Mouse (Mus musculus) neural tube, embryonic 11.5 days (tissue): Measurements from ENCODE around the gene Rdm1. TPM values are rescaled to one million over a fixed set of nuclear protein-coding genes. Genes with fewer than 3 reads are reported as not detected.

Experiments
- ATAC-seq: fragments of 200-750 bp; cut with Nextera tagmentation; 2 replicates; pipeline ENCODE4 v1.8.0; 2017; ENCODE audit warnings: moderate number of reproducible peaks, mild to moderate bottlenecking, moderate TSS enrichment, moderate library complexity; ENCODE audit not compliant: insufficient read depth, low FRiP score, low TSS enrichment
- DNase-seq: peaks from one replicate; pipeline ENCODE4 v3.0.0-alpha.2; 2015; ENCODE audit warnings: low spot score
- H3K27ac ChIP-seq: fragments of 300-500 bp; sonication (generic); 2 replicates; pipeline ENCODE4 v1.5.1; 2014; ENCODE audit warnings: low read depth, mild to moderate bottlenecking, low read length
- H3K27me3 ChIP-seq: fragments of 300-500 bp; sonication (generic); 2 replicates; pipeline ENCODE4 v1.6.1; 2014; ENCODE audit warnings: mild to moderate bottlenecking, low read length, mixed read lengths; ENCODE audit not compliant: control insufficient read depth, insufficient read depth
- H3K36me3 ChIP-seq: fragments of 300-500 bp; sonication (generic); 2 replicates; pipeline ENCODE4 v1.6.1; 2014; ENCODE audit warnings: mild to moderate bottlenecking, low read length, moderate library complexity, mixed read lengths; ENCODE audit not compliant: control insufficient read depth, insufficient read depth
- H3K4me1 ChIP-seq: fragments of 300-500 bp; sonication (generic); 2 replicates; pipeline ENCODE4 v1.6.1; 2014; ENCODE audit warnings: low read length, mixed read lengths; ENCODE audit not compliant: control insufficient read depth, insufficient read depth
- H3K4me2 ChIP-seq: fragments of 300-500 bp; sonication (generic); 2 replicates; pipeline ENCODE4 v1.6.1; 2014; ENCODE audit warnings: low read depth, mild to moderate bottlenecking, moderate library complexity
- H3K4me3 ChIP-seq: fragments of 300-500 bp; sonication (generic); 2 replicates; pipeline ENCODE4 v1.5.1; 2014; ENCODE audit warnings: low read depth, low read length
- H3K9ac ChIP-seq: fragments of 300-500 bp; sonication (generic); 2 replicates; pipeline ENCODE4 v1.6.1; 2014; ENCODE audit warnings: mild to moderate bottlenecking, low read length
- H3K9me3 ChIP-seq: fragments of 300-500 bp; sonication (generic); 2 replicates; pipeline ENCODE4 v1.6.1; 2016; ENCODE audit warnings: low read length; ENCODE audit not compliant: control insufficient read depth
- WGBS: fragments of 180-500 bp; shearing (Covaris S2); extraction: QIAGEN DNeasy Blood & Tissue Kit; methylation state at CpG from one replicate; pipeline ENCODE4 v1.1.7; 2014; 5-methylcytosine and 5-hydroxymethylcytosine counted together
- polyA plus RNA-seq: library from polyadenylated mRNA; unstranded; fragments of >200 nt; fragmentation: Nextera tagmentation; extraction: Ambion mirVana; gene quantifications from 2 replicates; pipeline ENCODE4 v1.2.1, GENCODE M21; 2014

Gene Rdm1
- polyA plus RNA-seq, 1 experiment from 2014 or later, result 24.1 TPM

DNA sequence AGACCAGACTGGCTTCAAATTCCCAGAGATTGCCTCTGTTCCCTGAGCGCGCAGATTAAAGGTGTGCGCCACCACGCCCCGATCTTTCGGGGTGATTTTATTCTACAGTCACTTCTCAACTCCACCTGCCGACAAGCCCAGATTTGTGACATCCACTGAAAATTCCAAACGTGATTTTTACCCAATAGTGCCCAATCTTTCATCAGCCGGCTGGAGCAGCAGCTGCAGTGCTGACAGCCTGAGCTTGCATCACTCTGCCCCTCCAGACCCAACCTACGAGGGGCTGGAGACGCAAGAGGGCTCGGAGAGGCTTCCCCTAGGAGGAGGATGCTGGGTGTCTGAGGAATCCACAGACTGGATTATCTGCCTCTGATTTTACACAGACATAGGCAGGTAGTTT is 50.7 kb downstream of the Rdm1 start:
- H3K4me3 ChIP-seq, result no peak overlapping the region
- H3K9ac ChIP-seq, result no peak overlapping the region
- H3K36me3 ChIP-seq, result no peaks in the 10 kb centered on the region
- no peaks in the 10 kb centered on the region; the same call in 1 of the 2 replicates for H3K4me1 ChIP-seq
- H3K27me3 ChIP-seq, result no peaks in the 10 kb centered on the region
- no peak for ATAC-seq
- DNase-seq, result no peak
- WGBS, result 86% methylated on average over 12 of the region's 12 CpGs
- no peak overlapping the region for H3K4me2 ChIP-seq
- no peaks in the 10 kb centered on the region for H3K9me3 ChIP-seq
- no peak overlapping the region for H3K27ac ChIP-seq

DNA sequence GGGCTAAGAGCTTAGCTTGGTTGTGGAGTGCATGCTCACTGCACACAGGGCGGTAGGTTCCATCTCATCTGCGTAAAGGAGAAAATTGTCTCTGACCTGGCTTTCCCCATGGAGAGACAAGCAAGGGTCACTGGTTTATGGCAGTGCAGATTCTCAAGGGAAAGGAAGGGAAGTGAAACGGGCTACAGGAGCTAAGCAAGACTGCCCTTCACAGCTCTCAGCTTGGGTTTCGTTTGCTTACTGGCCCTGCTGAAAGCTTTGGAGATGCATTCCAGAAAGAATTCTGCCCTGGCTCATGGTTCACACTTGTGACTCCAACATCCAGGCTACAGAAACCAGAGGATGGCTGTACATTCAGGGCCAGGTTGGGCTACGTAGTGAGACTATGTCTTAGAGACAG is 51.8 kb downstream of the Rdm1 start:
- H3K4me3 ChIP-seq, result no peak overlapping the region
- no peaks in the 10 kb centered on the region for H3K27me3 ChIP-seq
- DNase-seq (no peak), ATAC-seq (no peak)
- H3K9me3 ChIP-seq, result no peaks in the 10 kb centered on the region
- no peaks in the 10 kb centered on the region for H3K36me3 ChIP-seq
- H3K27ac ChIP-seq, result no peak overlapping the region
- no peak overlapping the region for H3K9ac ChIP-seq
- no peak overlapping the region for H3K4me2 ChIP-seq
- no peaks in the 10 kb centered on the region; the same call in 1 of the 2 replicates for H3K4me1 ChIP-seq
- 71% methylated on average over 5 of the region's 5 CpGs for WGBS

DNA sequence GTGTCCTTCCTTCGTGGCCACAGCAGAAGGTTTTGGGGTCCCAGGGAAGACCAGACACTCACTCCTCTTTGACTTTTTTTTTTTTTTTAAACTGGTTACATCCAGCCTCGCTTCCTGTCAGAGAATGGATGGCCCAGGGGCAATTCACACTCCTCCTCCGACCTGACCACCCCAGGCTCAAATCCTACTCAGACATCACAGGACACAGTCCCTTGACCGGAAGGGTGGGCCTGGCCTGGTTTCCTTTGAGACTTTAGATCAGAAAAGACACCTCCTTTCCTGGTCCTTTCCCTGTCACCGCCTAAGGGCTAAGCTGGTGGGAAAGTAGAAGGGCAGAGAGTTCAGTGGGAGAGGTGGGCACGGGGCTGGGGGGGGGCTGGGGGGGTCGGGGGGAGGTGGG is 52.9 kb downstream of the Rdm1 start:
- ATAC-seq, result no peak
- WGBS, result 41% methylated on average over 5 of the region's 7 CpGs
- no peaks in the 10 kb centered on the region for H3K27me3 ChIP-seq
- no peaks in the 10 kb centered on the region for H3K9me3 ChIP-seq
- no peak overlapping the region for H3K27ac ChIP-seq
- DNase-seq, result no peak
- no peaks in the 10 kb centered on the region; the same call in 1 of the 2 replicates for H3K4me1 ChIP-seq
- H3K36me3 ChIP-seq, result no peaks in the 10 kb centered on the region
- H3K4me2 ChIP-seq, result no peak overlapping the region
- no peak overlapping the region for H3K4me3 ChIP-seq
- H3K9ac ChIP-seq, result no peak overlapping the region

DNA sequence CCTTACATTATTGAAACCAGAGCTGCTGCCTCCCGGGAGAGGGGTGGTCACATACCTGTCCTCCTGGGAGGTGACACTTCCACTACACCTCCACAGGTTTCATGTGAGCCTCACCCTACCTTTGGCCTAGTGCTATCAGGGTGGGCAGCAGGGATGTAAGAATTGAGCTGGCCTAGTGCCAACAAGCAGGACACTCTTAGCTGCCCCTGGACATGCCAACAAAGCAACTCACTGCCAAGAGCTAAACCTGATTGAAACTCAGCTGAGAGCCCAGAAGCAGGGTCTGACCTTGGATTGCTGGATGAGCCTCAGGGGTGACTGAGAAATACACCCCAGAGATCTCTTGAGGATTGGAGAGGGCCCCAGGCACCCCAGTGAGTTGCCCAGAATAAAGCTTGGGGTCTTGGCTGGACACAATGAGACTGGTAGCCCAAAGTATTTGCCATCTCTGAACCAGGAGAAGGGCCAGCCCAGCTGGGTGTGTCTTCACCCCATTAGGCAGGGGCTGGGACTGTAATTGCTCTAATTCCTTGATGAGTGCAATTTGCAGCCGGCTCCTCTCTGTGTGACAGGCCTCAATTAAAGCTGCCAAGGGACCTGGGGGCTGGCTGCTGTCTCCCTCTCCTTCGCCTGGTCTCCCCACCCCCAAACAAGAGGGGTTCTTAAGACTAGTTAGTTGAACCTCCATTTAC is 53.8 kb downstream of the Rdm1 start:
- ATAC-seq, result no peak

DNA sequence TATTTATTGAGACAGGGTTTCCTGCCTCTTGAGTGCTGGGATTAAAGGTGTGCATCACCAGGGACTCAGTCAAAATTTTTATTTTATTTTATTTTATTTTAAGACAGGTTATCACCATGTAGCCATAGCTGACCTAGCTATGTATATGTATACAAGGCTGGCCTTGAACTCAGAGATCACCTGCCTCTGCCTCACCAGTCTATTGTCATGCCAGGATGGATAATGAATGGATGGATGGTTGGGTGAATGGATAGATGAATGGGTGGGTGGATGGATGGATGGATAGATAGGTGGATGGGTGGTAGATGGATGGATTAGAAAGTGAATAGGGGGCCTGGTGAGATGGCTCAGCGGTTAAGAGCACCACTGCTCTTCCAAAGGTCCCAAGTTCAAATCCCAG is 55.0 kb downstream of the Rdm1 start:
- H3K27ac ChIP-seq, result no peak overlapping the region
- no peaks in the 10 kb centered on the region for H3K27me3 ChIP-seq
- no peak overlapping the region for H3K4me3 ChIP-seq
- DNase-seq, result no peak
- no peaks in the 10 kb centered on the region for H3K9me3 ChIP-seq
- no peak overlapping the region for H3K9ac ChIP-seq
- WGBS, result 94% methylated on average over 1 of the region's 1 CpGs
- no peaks in the 10 kb centered on the region; the same call in 1 of the 2 replicates for H3K4me1 ChIP-seq
- H3K36me3 ChIP-seq, result no peaks in the 10 kb centered on the region
- no peak overlapping the region for H3K4me2 ChIP-seq
- no peak for ATAC-seq

More for the DNA sequence above, 53.8 kb downstream of the Rdm1 start:
- Histone ChIP-seq H3K27me3 (no peaks in the 10 kb centered on the region), H3K9me3 (no peaks in the 10 kb centered on the region), H3K36me3 (no peaks in the 10 kb centered on the region), H3K9ac (no peak overlapping the region), H3K27ac (no peak overlapping the region), H3K4me2 (no peak overlapping the region), H3K4me3 (no peak overlapping the region), H3K4me1 (no peaks in the 10 kb centered on the region; the same call in 1 of the 2 replicates)
- DNase-seq, result no peak
- 38% methylated on average over 3 of the region's 3 CpGs for WGBS

DNA sequence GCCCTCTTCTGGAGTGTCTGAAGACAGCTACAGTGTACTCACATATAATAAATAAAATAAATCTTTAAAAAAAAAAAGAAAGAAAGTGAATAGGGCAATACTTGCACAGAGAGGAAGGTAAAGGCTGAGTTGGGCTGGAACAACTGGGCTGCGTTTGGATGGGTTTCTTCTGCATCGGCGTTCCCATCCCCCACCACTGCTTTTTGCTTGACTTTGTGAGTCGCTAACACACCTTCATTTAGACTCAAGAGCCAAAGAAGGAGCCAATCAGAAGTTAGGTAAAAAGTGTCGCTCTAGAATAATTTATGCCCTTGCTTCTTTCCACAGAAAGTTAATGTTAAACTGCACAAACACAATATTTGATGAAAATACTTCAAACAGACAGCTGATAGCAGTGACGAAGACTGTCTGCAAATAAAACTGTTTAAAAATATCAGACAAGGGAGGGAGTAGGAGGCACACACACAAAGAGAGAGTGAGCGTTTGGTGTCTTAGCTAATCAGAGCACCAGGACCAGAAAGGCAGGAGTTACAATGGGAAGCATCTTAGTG is 55.5 kb downstream of the Rdm1 start:
- H3K27me3 ChIP-seq, result no peaks in the 10 kb centered on the region
- no peak for ATAC-seq
- H3K4me3 ChIP-seq, result no peak overlapping the region
- no peak for DNase-seq
- no peaks in the 10 kb centered on the region for H3K36me3 ChIP-seq
- H3K4me1 ChIP-seq, result no peaks in the 10 kb centered on the region; the same call in 1 of the 2 replicates
- H3K9ac ChIP-seq, result no peak overlapping the region
- H3K27ac ChIP-seq, result no peak overlapping the region
- H3K4me2 ChIP-seq, result no peak overlapping the region
- H3K9me3 ChIP-seq, result no peaks in the 10 kb centered on the region
- 78% methylated on average over 7 of the region's 7 CpGs for WGBS

Other genes starting within 250 kb of the Rdm1 start
- 87.8 and 92.8 TPM in 2 replicates for gene Aarsd1, start 209.6 kb upstream of the Rdm1 start, polyA plus RNA-seq
- gene Gm27029, start 202.4 kb upstream of the Rdm1 start, polyA plus RNA-seq, result 9.9 and 12.5 TPM in 2 replicates
- gene Rundc1, start 202.1 kb upstream of the Rdm1 start, polyA plus RNA-seq, result 18.0 and 18.6 TPM in 2 replicates
- 6.9 and 7.1 TPM in 2 replicates for gene Ptges3l, start 201.9 kb upstream of the Rdm1 start, polyA plus RNA-seq
- 389 and 414 TPM in 2 replicates for gene Rpl27, start 184.9 kb upstream of the Rdm1 start, polyA plus RNA-seq
- 2.4 and 3.1 TPM in 2 replicates for gene Ifi35, start 178.8 kb upstream of the Rdm1 start, polyA plus RNA-seq
- 43.9 and 49.0 TPM in 2 replicates for gene Rnd2, start 162.2 kb upstream of the Rdm1 start, polyA plus RNA-seq
- gene Vat1, start 161.0 kb upstream of the Rdm1 start, polyA plus RNA-seq, result 52.3 and 55.8 TPM in 2 replicates
- gene Brca1, start 75.2 kb upstream of the Rdm1 start, polyA plus RNA-seq, result 20.3 and 20.4 TPM in 2 replicates
- 89.0 and 99.1 TPM in 2 replicates for gene Nbr1, start 75.0 kb upstream of the Rdm1 start, polyA plus RNA-seq
- 1.6 and 2.5 TPM in 2 replicates for gene Tmem106a, start 45.0 kb upstream of the Rdm1 start, polyA plus RNA-seq
- gene Gm11634, start 27.9 kb upstream of the Rdm1 start, polyA plus RNA-seq, result not detected in 2 replicates
- 23.9 and 29.5 TPM in 2 replicates for gene Arl4d, start 38.3 kb downstream of the Rdm1 start, polyA plus RNA-seq
- gene Dhx8, start 105.7 kb downstream of the Rdm1 start, polyA plus RNA-seq, result 43.3 and 46.7 TPM in 2 replicates
- 8.4 and 9.4 TPM in 2 replicates for gene Etv4, start 158.2 kb downstream of the Rdm1 start, polyA plus RNA-seq